Mouse (Mus musculus): ENCODE measurements around the gene Rap1gds1. TPM values are rescaled to one million over a fixed set of nuclear protein-coding genes. Genes with fewer than 3 reads are reported as not detected.

Rap1gds1 gene
- polyA plus RNA-seq, 1 experiment, result 18.0 TPM

GRCm38 (mm10) chr3:139075333-139076058, 495 bp upstream of the Rap1gds1 start:
- TF ChIP-seq CTCF (IDR thresholded peaks at IDR 0.05; ENCODE audit: control insufficient read depth, insufficient read depth, low read length) (no peak), POLR2A (IDR thresholded peaks at IDR 0.05; ENCODE audit: borderline replicate concordance, control insufficient read depth, low read depth, low read length) (peak; percentile 67; the same call in 1 of the 2 replicates)
- Histone ChIP-seq H3K4me3 (replicated peaks; ENCODE audit: control insufficient read depth, low read depth, low read length) (peak overlapping the region; percentile 74), H3K4me1 (ENCODE audit: control insufficient read depth, insufficient read depth, low read length) (no peaks in the 10 kb centered on the region; the same call in 1 of the 2 replicates), H3K27ac (ENCODE audit: control insufficient read depth, insufficient read depth, low read depth, low read length, poor library complexity) (peak overlapping the region; percentile 86)
- WGBS, result under 1% methylated on average over 66 of the region's 72 CpGs

- TF ChIP-seq CTCF (IDR thresholded peaks at IDR 0.05; ENCODE audit: control insufficient read depth, insufficient read depth, low read length), result no peak
- peak overlapping the region; percentile 98 for H3K27ac ChIP-seq (ENCODE audit: control insufficient read depth, insufficient read depth, low read depth, low read length, poor library complexity)
These were observed 1.1 kb downstream of the Rap1gds1 start for GRCm38 (mm10) chr3:139073801-139074483.

GRCm38 (mm10) chr3:139069539-139069938, 5.5 kb downstream of the Rap1gds1 start:
- 62% methylated on average over 4 of the region's 4 CpGs for WGBS
- no peak overlapping the region for H3K27ac ChIP-seq (ENCODE audit: control insufficient read depth, insufficient read depth, low read depth, low read length, poor library complexity)
- no peak for TF ChIP-seq CTCF (IDR thresholded peaks at IDR 0.05; ENCODE audit: control insufficient read depth, insufficient read depth, low read length)
- TF ChIP-seq POLR2A (IDR thresholded peaks at IDR 0.05; ENCODE audit: borderline replicate concordance, control insufficient read depth, low read depth, low read length), result no peak
- no peak overlapping the region for H3K4me3 ChIP-seq (replicated peaks; ENCODE audit: control insufficient read depth, low read depth, low read length)
- H3K4me1 ChIP-seq (ENCODE audit: control insufficient read depth, insufficient read depth, low read length), result no peaks in the 10 kb centered on the region; the same call in 1 of the 2 replicates

More at GRCm38 (mm10) chr3:139073801-139074483, 1.1 kb downstream of the Rap1gds1 start:
- no peaks in the 10 kb centered on the region; the same call in 1 of the 2 replicates for H3K4me1 ChIP-seq (ENCODE audit: control insufficient read depth, insufficient read depth, low read length)
- H3K4me3 ChIP-seq (replicated peaks; ENCODE audit: control insufficient read depth, low read depth, low read length), result peak overlapping the region; percentile 99
- 3% methylated on average over 12 of the region's 12 CpGs for WGBS

DNA sequence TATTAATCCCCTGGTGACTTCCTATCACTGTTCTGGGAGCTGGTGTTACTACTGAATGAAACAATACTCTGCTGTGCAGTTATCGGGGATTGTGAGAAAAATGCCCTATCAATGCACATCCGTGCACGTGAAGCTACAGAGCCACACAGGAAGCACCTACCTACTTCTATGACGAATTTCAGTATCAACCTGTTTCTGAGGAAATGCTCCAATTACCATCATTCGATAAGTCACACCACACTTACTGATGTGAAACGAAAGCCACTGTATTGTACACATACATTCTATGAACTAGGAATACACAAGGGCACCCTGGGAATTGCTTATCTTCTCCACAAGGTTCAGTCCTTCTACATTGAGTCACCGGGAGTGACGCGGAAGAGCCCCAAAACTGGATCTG, 10.9 kb downstream of the Rap1gds1 start:
- TF ChIP-seq CTCF (IDR thresholded peaks at IDR 0.05; ENCODE audit: control insufficient read depth, insufficient read depth, low read length), result no peak
- no peak for TF ChIP-seq POLR2A (IDR thresholded peaks at IDR 0.05; ENCODE audit: borderline replicate concordance, control insufficient read depth, low read depth, low read length)
- 78% methylated on average over 9 of the region's 9 CpGs for WGBS
- H3K27ac ChIP-seq (ENCODE audit: control insufficient read depth, insufficient read depth, low read depth, low read length, poor library complexity), result no peak overlapping the region
- H3K4me1 ChIP-seq (ENCODE audit: control insufficient read depth, insufficient read depth, low read length), result peaks cover 2% of the 10 kb centered on the region; the same call in 1 of the 2 replicates
- no peak overlapping the region for H3K4me3 ChIP-seq (replicated peaks; ENCODE audit: control insufficient read depth, low read depth, low read length)

GRCm38 (mm10) chr3:139062088-139062487, 12.9 kb downstream of the Rap1gds1 start:
- Histone ChIP-seq H3K4me1 (ENCODE audit: control insufficient read depth, insufficient read depth, low read length) (peaks cover 2% of the 10 kb centered on the region; the same call in 1 of the 2 replicates), H3K27ac (ENCODE audit: control insufficient read depth, insufficient read depth, low read depth, low read length, poor library complexity) (no peak overlapping the region), H3K4me3 (replicated peaks; ENCODE audit: control insufficient read depth, low read depth, low read length) (no peak overlapping the region)
- 21% methylated on average over 3 of the region's 3 CpGs for WGBS
- no peak for TF ChIP-seq POLR2A (IDR thresholded peaks at IDR 0.05; ENCODE audit: borderline replicate concordance, control insufficient read depth, low read depth, low read length)
- TF ChIP-seq CTCF (IDR thresholded peaks at IDR 0.05; ENCODE audit: control insufficient read depth, insufficient read depth, low read length), result no peak

DNA sequence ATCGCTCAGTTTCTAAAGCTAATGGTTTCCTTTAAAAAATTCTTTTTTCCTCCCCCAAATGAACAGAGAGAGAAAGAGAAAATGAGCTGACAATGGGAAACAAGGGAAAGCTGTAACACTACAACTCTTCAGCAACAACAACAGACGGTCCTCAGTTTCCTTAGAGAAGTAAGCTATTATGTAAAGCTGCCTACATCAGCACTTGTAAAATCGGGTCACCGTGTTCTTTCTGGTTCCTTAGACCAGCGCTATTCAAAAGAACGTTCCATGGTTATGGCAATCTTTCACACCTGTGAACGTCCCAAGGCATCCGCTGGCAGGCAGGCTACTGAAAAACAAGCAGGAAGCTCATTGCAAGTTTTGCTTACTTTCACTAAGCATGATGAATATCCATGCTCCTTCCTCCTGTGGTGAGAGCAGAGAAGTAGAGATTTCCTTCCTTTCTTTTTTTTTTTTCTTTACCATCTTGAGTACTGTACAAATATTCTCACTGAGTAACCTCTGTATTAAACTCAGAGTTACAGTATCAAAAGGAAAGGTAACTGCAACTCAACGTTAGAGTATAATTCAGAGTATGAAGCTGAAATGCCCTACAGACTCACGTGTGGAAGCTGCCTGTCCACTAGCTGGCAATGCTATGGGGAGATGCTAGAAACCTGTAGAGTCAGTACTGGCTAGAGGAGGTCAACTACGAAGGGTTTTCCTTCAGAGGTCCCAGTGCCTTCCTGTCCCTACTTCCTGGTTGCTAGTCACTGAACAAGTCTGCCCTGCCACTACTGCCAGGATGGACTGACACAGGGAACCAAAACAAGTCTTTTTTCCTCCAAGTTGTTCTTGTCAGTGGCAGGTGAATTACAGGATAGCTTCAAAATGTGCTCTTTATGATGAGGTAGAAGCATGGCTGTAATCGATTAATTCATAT, 26.0 kb downstream of the Rap1gds1 start:
- 29% methylated on average over 12 of the region's 12 CpGs for WGBS
- no peak overlapping the region for H3K4me3 ChIP-seq (replicated peaks; ENCODE audit: control insufficient read depth, low read depth, low read length)
- TF ChIP-seq POLR2A (IDR thresholded peaks at IDR 0.05; ENCODE audit: borderline replicate concordance, control insufficient read depth, low read depth, low read length) (no peak), CTCF (IDR thresholded peaks at IDR 0.05; ENCODE audit: control insufficient read depth, insufficient read depth, low read length) (no peak)
- H3K27ac ChIP-seq (ENCODE audit: control insufficient read depth, insufficient read depth, low read depth, low read length, poor library complexity), result no peak overlapping the region
- peaks cover 1% of the 10 kb centered on the region; the same call in 1 of the 2 replicates for H3K4me1 ChIP-seq (ENCODE audit: control insufficient read depth, insufficient read depth, low read length)

GRCm38 (mm10) chr3:139042433-139042854, 32.6 kb downstream of the Rap1gds1 start:
- H3K27ac ChIP-seq (ENCODE audit: control insufficient read depth, insufficient read depth, low read depth, low read length, poor library complexity), result peak overlapping the region; percentile 77; the same call in 1 of the 2 replicates
- no peaks in the 10 kb centered on the region; the same call in 1 of the 2 replicates for H3K4me1 ChIP-seq (ENCODE audit: control insufficient read depth, insufficient read depth, low read length)
- no peak for TF ChIP-seq CTCF (IDR thresholded peaks at IDR 0.05; ENCODE audit: control insufficient read depth, insufficient read depth, low read length)
- TF ChIP-seq POLR2A (IDR thresholded peaks at IDR 0.05; ENCODE audit: borderline replicate concordance, control insufficient read depth, low read depth, low read length), result no peak
- 3% methylated on average over 3 of the region's 3 CpGs for WGBS
- H3K4me3 ChIP-seq (replicated peaks; ENCODE audit: control insufficient read depth, low read depth, low read length), result no peak overlapping the region

All from bone marrow, adult 2 months (tissue).